Mouse (Mus musculus): ENCODE measurements around the gene Atf6.
A peak's percentile ranks its signal among the peaks of the same experiment; 100 is the strongest.

DNA sequence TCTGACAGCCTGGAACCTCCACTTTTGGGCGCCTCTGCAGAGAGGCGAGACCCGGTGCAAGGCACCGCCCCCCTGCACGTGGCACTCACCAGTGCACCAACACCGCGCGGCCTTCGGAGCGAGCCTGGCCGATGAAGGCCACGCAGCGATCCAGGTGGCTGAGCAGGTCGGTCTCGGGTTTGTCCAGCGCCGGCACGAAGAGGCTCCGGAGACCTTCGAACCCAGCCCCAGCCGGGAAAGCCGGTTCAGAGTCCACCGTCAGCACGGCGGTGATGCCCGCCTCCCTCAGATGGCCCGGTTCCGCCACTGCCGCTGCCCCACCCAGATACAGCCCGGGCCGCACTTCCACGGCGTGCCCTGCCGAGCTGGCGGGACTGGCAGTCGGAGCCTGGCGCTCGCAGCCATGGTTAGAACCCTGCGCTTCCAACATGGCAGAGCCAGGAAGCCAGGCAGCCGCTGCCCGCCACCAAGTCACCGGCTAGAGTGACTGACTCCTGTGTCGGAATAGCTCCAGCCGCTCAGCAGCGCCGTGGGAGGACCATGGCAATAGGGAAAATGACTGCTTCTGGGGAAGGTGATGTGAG lies 17.5 kb upstream of the Atf6 start, which contains the start of the genes Gm26620 and Dusp12:
- TF ChIP-seq CTCF (IDR thresholded peaks at IDR 0.05; ENCODE audit: insufficient read depth, low read depth, low read length) (peak; percentile 53), POLR2A (IDR thresholded peaks at IDR 0.05; ENCODE audit: insufficient read depth, low read depth, low read length) (0 out of 2 replicates have a peak, but pooled peaks have one; percentile 23)

Measured in olfactory bulb, adult 2 months (tissue).